Mouse (Mus musculus) gastrocnemius, adult 2 months (tissue): ENCODE results near the gene Plcxd2. TPM values are rescaled to one million over a fixed set of nuclear protein-coding genes. Genes with fewer than 3 reads are reported as not detected.

ENCODE experiments used
- DNase-seq: peaks from one replicate; pipeline ENCODE4 v3.0.0; 2022
- H3K27ac ChIP-seq: fragments of 200-600 bp; 2 replicates; pipeline ENCODE4 v1.8.1; 2022; ENCODE audit warnings: mild to moderate bottlenecking
- H3K4me3 ChIP-seq: fragments of 200-600 bp; 2 replicates; pipeline ENCODE4 v1.8.1; 2022; ENCODE audit warnings: mild to moderate bottlenecking, moderate library complexity
- CTCF ChIP-seq: fragments of 200-600 bp; IDR thresholded peaks from 2 replicates; pipeline ENCODE4 v1.8.1; 2022; ENCODE audit warnings: antibody characterized with exemption, mild to moderate bottlenecking, moderate library complexity
- intact Hi-C: fragments of 180-260 bp; cut with DNase I; formaldehyde crosslinking; loops from one replicate; pipeline ENCODE4 v1.15.1; 2025
- total RNA-seq, 2 experiments: library from RNA; stranded (reverse); gene quantifications; 2 replicates each; pipeline ENCODE4 v1.2.3; 2021

Gene Plcxd2
- total RNA-seq, 2 experiments from 2014 or later = 0.17 to 0.23 TPM

DNA sequence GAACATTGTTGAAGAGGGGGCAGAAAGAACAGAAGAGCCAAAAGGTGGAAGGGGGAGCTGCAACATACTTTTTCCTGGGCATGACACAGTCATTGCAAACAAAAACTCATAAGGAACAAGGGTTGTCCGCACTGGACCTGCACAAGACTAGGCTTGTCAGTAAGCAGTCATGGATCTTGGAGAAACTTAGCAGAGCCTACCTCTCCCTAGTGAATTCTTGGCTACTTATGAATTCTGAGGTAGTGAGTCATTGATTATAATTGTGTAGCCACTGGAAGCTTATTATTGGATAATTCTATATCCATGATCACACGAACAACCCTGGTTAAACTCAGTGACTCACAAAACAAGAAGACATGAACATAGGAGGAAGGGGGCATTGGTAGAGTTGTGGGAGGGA is 63.7 kb downstream of the Plcxd2 start:
- DNase-seq = no peak
- Histone ChIP-seq H3K27ac (no peak overlapping the region), H3K4me3 (no peak overlapping the region)
- intact Hi-C loops = no loop called here
- no peak for TF ChIP-seq CTCF

- H3K27ac ChIP-seq = no peak overlapping the region
- no peak overlapping the region for H3K4me3 ChIP-seq
- intact Hi-C loops = no loop called here
- no peak for TF ChIP-seq CTCF
- DNase-seq = no peak
These were observed 64.4 kb downstream of the Plcxd2 start for GRCm38 (mm10) chr16:45945649-45946048.

- H3K27ac ChIP-seq = no peak overlapping the region
- no peak for TF ChIP-seq CTCF
- intact Hi-C loops = no loop called here
- H3K4me3 ChIP-seq = no peak overlapping the region
- no peak for DNase-seq
These were observed 64.8 kb downstream of the Plcxd2 start for GRCm38 (mm10) chr16:45945174-45945631.

- TF ChIP-seq CTCF = no peak
- intact Hi-C loops = no loop called here
- Histone ChIP-seq H3K4me3 (no peak overlapping the region), H3K27ac (no peak overlapping the region)
- no peak for DNase-seq
These were observed 67.7 kb downstream of the Plcxd2 start for GRCm38 (mm10) chr16:45942169-45942891.

- intact Hi-C loops = no loop called here
These were observed 69.3 kb downstream of the Plcxd2 start for GRCm38 (mm10) chr16:45940701-45941100.

DNA sequence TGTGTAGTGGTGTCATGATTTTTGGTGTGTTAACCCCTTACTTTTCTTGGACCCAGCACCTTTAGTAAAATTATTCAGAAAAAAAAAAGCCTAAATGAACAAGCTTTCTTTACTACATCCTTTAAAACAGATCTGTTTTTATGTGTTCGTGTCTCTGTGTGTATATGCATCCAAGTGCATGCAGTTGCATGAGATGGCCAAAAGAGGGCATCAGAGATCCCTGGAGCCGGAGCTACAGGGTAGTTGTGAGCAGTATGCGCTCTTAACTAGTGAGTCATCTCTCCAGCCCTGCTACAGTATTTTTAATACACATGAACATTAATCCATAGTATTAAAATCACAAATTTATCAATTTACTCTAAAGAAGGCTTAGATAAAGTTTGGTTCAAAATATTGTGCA is 70.6 kb downstream of the Plcxd2 start:
- no peak overlapping the region for H3K4me3 ChIP-seq
- H3K27ac ChIP-seq = no peak overlapping the region
- TF ChIP-seq CTCF = peak; percentile 14; the same call in 1 of the 2 replicates
- intact Hi-C loops = no loop called here
- DNase-seq = no peak

More at GRCm38 (mm10) chr16:45940701-45941100, 69.3 kb downstream of the Plcxd2 start:
- TF ChIP-seq CTCF = no peak
- Histone ChIP-seq H3K27ac (no peak overlapping the region), H3K4me3 (no peak overlapping the region)
- no peak for DNase-seq

- no peak for DNase-seq
- TF ChIP-seq CTCF = no peak
- H3K27ac ChIP-seq = no peak overlapping the region
- H3K4me3 ChIP-seq = no peak overlapping the region
- intact Hi-C loops = no loop called here
These were observed 72.6 kb downstream of the Plcxd2 start for GRCm38 (mm10) chr16:45937381-45937780.

DNA sequence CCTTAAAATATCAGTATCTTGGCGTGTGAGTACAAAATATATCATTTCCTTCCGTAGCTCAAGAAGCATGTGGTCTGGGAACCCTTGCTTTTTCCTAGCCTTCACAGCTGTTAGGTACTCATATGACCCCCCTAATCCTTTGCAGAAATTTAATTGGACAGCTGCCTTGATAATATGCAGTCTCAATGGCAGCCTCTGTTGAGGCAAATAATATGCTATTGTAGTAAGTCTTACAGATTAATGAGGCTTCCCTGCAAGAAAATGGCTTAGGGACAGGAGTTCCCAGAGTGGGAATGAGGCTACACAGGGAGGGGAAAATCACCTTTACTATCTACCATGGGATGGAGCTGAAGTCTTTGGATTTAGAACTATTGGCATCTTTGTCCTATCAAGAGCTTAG is 73.5 kb downstream of the Plcxd2 start:
- Histone ChIP-seq H3K4me3 (no peak overlapping the region), H3K27ac (no peak overlapping the region)
- TF ChIP-seq CTCF = no peak
- intact Hi-C loops = no loop called here
- no peak for DNase-seq

DNA sequence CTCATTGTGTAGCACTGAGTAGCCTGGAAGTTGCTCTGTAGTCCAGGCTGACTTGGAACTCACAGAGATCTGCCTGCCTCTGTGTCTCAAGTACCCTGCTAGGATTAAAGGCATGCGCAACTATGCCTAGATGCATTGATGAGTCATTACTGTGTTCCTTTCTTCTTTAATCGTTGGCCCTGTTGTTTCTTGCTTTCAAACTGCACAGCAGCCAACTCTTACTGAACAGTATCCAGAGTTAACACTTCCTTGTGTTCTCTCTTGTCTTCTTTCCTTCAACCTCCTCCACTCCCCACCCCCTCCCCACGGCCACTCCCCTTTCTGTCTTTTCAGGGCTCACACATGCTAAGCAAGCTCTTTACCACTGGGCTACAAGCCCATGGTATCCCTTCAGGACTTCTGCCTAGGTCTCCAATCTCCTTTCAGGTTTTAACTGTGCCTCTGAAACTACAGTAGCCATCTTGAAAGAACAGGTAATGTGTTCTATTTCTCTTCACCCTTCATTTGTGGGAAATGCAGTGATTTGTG is 74.0 kb downstream of the Plcxd2 start:
- DNase-seq = no peak
- Histone ChIP-seq H3K27ac (no peak overlapping the region), H3K4me3 (no peak overlapping the region)
- TF ChIP-seq CTCF = no peak
- intact Hi-C loops = no loop called here

DNA sequence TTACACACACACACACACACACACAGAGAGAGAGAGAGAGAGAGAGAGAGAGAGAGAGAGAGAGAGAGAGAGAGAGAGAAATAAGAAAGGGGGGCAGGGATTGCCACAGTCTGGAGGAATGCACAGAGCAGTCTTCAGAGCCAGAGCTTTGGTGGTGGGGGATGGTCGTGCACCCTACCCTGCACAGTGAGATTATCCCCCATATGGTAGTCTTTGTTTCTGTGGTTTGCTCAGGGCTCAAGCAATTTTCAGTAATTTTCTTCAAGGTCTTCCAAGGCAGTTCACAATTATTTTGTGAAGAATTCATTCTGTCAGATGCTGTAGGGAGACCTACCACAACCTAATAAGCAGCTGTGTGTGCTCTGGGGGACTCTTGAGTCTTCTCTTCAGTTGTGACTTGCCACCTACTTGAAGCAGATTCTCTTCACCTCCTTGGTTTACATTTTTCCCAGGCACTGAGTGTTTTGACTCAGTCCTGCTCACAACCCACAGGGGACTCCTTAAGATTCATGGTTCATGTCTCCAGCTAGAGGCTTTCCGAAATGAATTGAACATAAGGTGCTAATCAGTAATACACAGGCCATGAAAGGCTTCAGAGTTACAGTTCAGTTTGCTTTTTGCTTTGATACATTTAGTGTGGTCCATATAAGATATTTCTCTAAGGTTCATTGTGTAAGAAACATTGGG is 75.2 kb downstream of the Plcxd2 start:
- Histone ChIP-seq H3K4me3 (no peak overlapping the region), H3K27ac (no peak overlapping the region)
- intact Hi-C loops = no loop called here
- no peak for TF ChIP-seq CTCF
- no peak for DNase-seq

DNA sequence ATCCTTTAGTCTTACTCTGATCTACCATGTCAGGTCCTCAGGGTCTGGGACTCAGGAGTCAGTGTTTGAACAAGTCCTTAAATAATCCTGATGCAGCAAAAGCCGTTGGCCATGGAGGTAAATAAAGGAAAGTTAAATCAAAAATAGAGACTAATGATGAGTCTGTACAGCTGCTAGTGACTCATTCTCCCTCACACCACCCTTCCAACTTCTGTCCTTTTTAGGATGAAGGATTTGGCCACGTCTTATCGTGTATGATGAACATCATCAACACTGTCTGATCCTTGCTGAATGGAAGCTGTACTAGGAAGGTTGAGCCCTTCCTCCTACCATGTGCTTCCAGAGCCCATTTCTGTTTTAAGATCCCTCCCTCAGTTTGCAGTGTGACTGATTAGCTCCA is 79.7 kb downstream of the Plcxd2 start:
- no peak for TF ChIP-seq CTCF
- Histone ChIP-seq H3K27ac (no peak overlapping the region), H3K4me3 (no peak overlapping the region)
- no peak for DNase-seq
- intact Hi-C loops = no loop called here

DNA sequence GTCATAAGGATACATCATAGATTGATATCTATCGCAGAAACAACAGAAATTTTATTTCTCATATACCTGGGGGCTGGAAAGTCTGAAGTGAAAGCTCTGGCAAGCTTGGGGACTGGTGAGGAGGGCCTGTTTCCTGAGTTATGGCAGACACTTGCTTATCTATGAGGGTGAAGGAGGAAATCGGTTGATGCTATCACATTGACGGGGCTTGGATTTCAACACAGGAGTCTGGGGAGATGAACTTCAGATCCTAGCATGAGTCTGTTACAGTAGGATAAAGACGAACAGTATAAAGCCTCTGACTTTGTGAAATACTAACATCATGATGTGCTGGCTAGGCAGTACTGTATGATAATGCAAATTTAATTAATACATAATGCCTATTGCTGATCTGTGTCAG is 81.9 kb downstream of the Plcxd2 start:
- TF ChIP-seq CTCF = no peak

DNA sequence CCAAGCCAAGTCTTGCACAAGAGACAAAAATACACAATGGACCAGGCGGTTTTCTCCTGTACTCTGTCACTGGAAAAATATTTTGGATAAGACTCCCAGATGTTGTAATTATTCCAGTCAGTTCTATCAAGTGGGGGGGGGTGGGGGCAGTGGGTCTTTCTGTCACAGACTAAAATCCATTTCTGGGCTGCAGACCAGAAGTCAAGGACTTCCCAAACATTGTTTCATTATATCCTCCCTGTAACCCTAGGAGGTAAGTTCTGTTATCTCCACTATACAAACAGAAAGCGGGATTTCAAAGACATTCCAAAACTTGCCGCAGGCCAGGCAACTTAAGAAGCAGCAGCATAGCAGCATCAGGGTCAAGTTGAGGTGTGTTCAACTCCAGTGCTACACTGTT is 82.4 kb downstream of the Plcxd2 start:
- TF ChIP-seq CTCF = no peak
- H3K27ac ChIP-seq = peak overlapping the region; percentile 35
- intact Hi-C loops = no loop called here
- DNase-seq = no peak
- H3K4me3 ChIP-seq = no peak overlapping the region

More for the DNA sequence above, 81.9 kb downstream of the Plcxd2 start:
- no peak overlapping the region for H3K4me3 ChIP-seq
- no peak for DNase-seq
- intact Hi-C loops = no loop called here
- H3K27ac ChIP-seq = peak overlapping the region; percentile 35; the same call in 1 of the 2 replicates

DNA sequence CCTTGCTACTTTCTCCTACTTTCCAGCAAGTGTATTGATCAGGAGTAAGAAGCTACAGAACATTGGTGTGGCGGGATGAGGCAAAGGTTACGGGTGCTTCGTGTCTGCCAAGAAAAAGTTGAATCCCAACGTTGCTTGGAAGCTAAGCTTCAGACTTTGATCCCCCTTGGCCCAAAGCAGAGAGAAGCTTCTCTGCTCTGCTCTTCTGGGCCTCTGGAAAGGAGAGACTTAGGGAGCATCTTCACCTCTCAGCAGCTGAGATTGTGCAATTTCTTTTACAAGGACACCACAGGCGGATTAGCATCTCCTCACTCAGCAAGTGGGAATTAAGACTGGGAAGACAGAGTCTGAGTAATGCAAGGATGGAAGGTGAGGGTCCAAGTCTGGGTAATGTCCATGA is 83.1 kb downstream of the Plcxd2 start:
- Histone ChIP-seq H3K27ac (peak overlapping the region; percentile 20; the same call in 1 of the 2 replicates), H3K4me3 (no peak overlapping the region)
- no peak for TF ChIP-seq CTCF
- intact Hi-C loops = no loop called here
- no peak for DNase-seq
